Mouse (Mus musculus) adipocyte (in vitro differentiated cells): ENCODE results near the gene Golt1a.
A peak's percentile ranks its signal among the peaks of the same experiment; 100 is the strongest.

Experiments
- DNase-seq: peaks from one replicate; pipeline ENCODE4 v3.0.0-alpha.2; 2016; ENCODE audit warnings: low spot score

The Golt1a gene

GRCm38 (mm10) chr1:133347693-133348520 lies 38.3 kb downstream of the Golt1a start:
- no peak for DNase-seq

- DNase-seq = no peak
Measured at GRCm38 (mm10) chr1:133350210-133350609, 40.6 kb downstream of the Golt1a start, which contains the start of gene Ren1. TSS of gene Ren1 (plus strand) at chr1:133350510.

GRCm38 (mm10) chr1:133351762-133352161 lies 42.2 kb downstream of the Golt1a start:
- no peak for DNase-seq

GRCm38 (mm10) chr1:133353371-133353809 lies 43.8 kb downstream of the Golt1a start:
- DNase-seq = peak; percentile 54

GRCm38 (mm10) chr1:133355469-133355868 lies 45.9 kb downstream of the Golt1a start:
- no peak for DNase-seq

- no peak for DNase-seq
Measured at GRCm38 (mm10) chr1:133355912-133356311, 46.3 kb downstream of the Golt1a start.

GRCm38 (mm10) chr1:133356330-133356729 lies 46.7 kb downstream of the Golt1a start:
- no peak for DNase-seq

- DNase-seq = no peak
Measured at GRCm38 (mm10) chr1:133361006-133361405, 51.4 kb downstream of the Golt1a start.

- DNase-seq = no peak
Measured at GRCm38 (mm10) chr1:133362103-133362502, 52.5 kb downstream of the Golt1a start.

GRCm38 (mm10) chr1:133363276-133364021 lies 53.8 kb downstream of the Golt1a start, which contains the start of gene Etnk2:
TSS of gene Etnk2 (plus strand) at chr1:133363572.
- no peak for DNase-seq

- no peak for DNase-seq
Measured at GRCm38 (mm10) chr1:133364022-133364630, 54.5 kb downstream of the Golt1a start.

GRCm38 (mm10) chr1:133364890-133365289 lies 55.3 kb downstream of the Golt1a start:
- DNase-seq = peak; percentile 18

- DNase-seq = no peak
Measured at GRCm38 (mm10) chr1:133366951-133367605, 57.5 kb downstream of the Golt1a start.

- DNase-seq = no peak
Measured at GRCm38 (mm10) chr1:133367606-133368488, 58.2 kb downstream of the Golt1a start.

GRCm38 (mm10) chr1:133368644-133369043 lies 59.0 kb downstream of the Golt1a start:
- no peak for DNase-seq

GRCm38 (mm10) chr1:133370352-133370751 lies 60.8 kb downstream of the Golt1a start:
- no peak for DNase-seq

GRCm38 (mm10) chr1:133371431-133371830 lies 61.8 kb downstream of the Golt1a start:
- no peak for DNase-seq

- DNase-seq = no peak
Measured at GRCm38 (mm10) chr1:133372113-133372512, 62.5 kb downstream of the Golt1a start.
